Mouse (Mus musculus) heart, embryonic 11.5 days (tissue): Measurements from ENCODE around the gene Galnt12. TPM values are rescaled to one million over a fixed set of nuclear protein-coding genes. Genes with fewer than 3 reads are reported as not detected.

Experiments used
- ATAC-seq: fragments of 200-750 bp; cut with Nextera tagmentation; replicated peaks from 2 replicates; pipeline ENCODE4 v1.8.0; 2017; ENCODE audit warnings: moderate library complexity; ENCODE audit not compliant: insufficient number of reproducible peaks, low FRiP score, low TSS enrichment
- H3K27ac ChIP-seq: fragments of 300-500 bp; sonication (generic); 2 replicates; pipeline ENCODE4 v1.5.1; 2014; ENCODE audit warnings: mild to moderate bottlenecking, low read depth, low read length
- H3K27me3 ChIP-seq: fragments of 300-500 bp; sonication (generic); 2 replicates; pipeline ENCODE4 v1.6.1; 2014; ENCODE audit warnings: mild to moderate bottlenecking, low read length, mixed read lengths; ENCODE audit not compliant: control insufficient read depth, insufficient read depth
- H3K36me3 ChIP-seq: fragments of 300-500 bp; sonication (generic); 2 replicates; pipeline ENCODE4 v1.6.1; 2014; ENCODE audit warnings: mild to moderate bottlenecking, low read length, moderate library complexity, mixed read lengths; ENCODE audit not compliant: control insufficient read depth, insufficient read depth
- H3K4me1 ChIP-seq: fragments of 300-500 bp; sonication (generic); 2 replicates; pipeline ENCODE4 v1.6.1; 2014; ENCODE audit warnings: low read length; ENCODE audit not compliant: control insufficient read depth, insufficient read depth
- H3K4me2 ChIP-seq: fragments of 300-500 bp; sonication (generic); 2 replicates; pipeline ENCODE4 v1.6.1; 2014; ENCODE audit warnings: mild to moderate bottlenecking, moderate library complexity
- H3K4me3 ChIP-seq: fragments of 300-500 bp; sonication (generic); 2 replicates; pipeline ENCODE4 v1.5.1; 2014; ENCODE audit warnings: low read depth, low read length
- H3K9ac ChIP-seq: fragments of 300-500 bp; sonication (generic); 2 replicates; pipeline ENCODE4 v1.6.1; 2014; ENCODE audit warnings: mild to moderate bottlenecking, low read depth, low read length, moderate library complexity
- H3K9me3 ChIP-seq: fragments of 300-500 bp; sonication (generic); replicated peaks from 2 replicates; pipeline ENCODE4 v1.6.1; 2016; ENCODE audit warnings: low read length; ENCODE audit not compliant: control insufficient read depth
- WGBS: fragments of 180-500 bp; shearing (Covaris S2); extraction: QIAGEN DNeasy Blood & Tissue Kit; methylation state at CpG from one replicate; pipeline ENCODE4 v1.1.7; 2014; ENCODE audit not compliant: insufficient replicate concordance; 5-methylcytosine and 5-hydroxymethylcytosine counted together
- polyA plus RNA-seq: library from polyadenylated mRNA; unstranded; fragments of >200 nt; fragmentation: Nextera tagmentation; extraction: Ambion mirVana; gene quantifications from 2 replicates; pipeline ENCODE4 v1.2.1, GENCODE M21; 2014

The Galnt12 gene
- polyA plus RNA-seq: 0.89 and 1.5 TPM in 2 replicates

- Histone ChIP-seq H3K4me1 (peaks cover 4% of the 10 kb centered on the region; the same call in 1 of the 2 replicates), H3K4me3 (peak within 1 kb of the TSS; percentile 75), H3K9me3 (no peaks in the 10 kb centered on the region), H3K9ac (peak within 1 kb of the TSS; percentile 63), H3K27ac (no peak within 1 kb of the TSS), H3K4me2 (peak within 1 kb of the TSS; percentile 100), H3K27me3 (peaks cover 38% of the 10 kb centered on the region), H3K36me3 (no peaks in the 10 kb centered on the region)
- WGBS: 1% methylated on average over 72 of the region's 74 CpGs
- ATAC-seq: no peak
These were observed at the start of gene Galnt12 for GRCm38 (mm10) chr4:47091493-47092386. Gene Galnt12, plus strand, starts transcription at chr4:47091909.

- no peak overlapping the region for H3K4me3 ChIP-seq
- H3K27ac ChIP-seq: no peak overlapping the region
- H3K9ac ChIP-seq: no peak overlapping the region
- no peaks in the 10 kb centered on the region; the same call in 1 of the 2 replicates for H3K27me3 ChIP-seq
- H3K4me1 ChIP-seq: no peaks in the 10 kb centered on the region
- WGBS: 85% methylated on average over 9 of the region's 9 CpGs
- H3K36me3 ChIP-seq: no peaks in the 10 kb centered on the region
- H3K9me3 ChIP-seq: no peaks in the 10 kb centered on the region
- H3K4me2 ChIP-seq: no peak overlapping the region
- ATAC-seq: no peak
These were observed 47.8 kb upstream of the Galnt12 start for GRCm38 (mm10) chr4:47043866-47044265.

- H3K9ac ChIP-seq: no peak overlapping the region
- ATAC-seq: no peak
- H3K27ac ChIP-seq: no peak overlapping the region
- peaks cover 11% of the 10 kb centered on the region for H3K4me1 ChIP-seq
- H3K9me3 ChIP-seq: no peaks in the 10 kb centered on the region
- no peak overlapping the region for H3K4me2 ChIP-seq
- WGBS: 78% methylated on average over 6 of the region's 6 CpGs
- peaks cover 3% of the 10 kb centered on the region; the same call in 1 of the 2 replicates for H3K27me3 ChIP-seq
- no peak overlapping the region for H3K4me3 ChIP-seq
- no peaks in the 10 kb centered on the region for H3K36me3 ChIP-seq
These were observed 44.7 kb upstream of the Galnt12 start for GRCm38 (mm10) chr4:47046974-47047373.

- no peak for ATAC-seq
- Histone ChIP-seq H3K4me2 (no peak overlapping the region), H3K36me3 (no peaks in the 10 kb centered on the region), H3K4me3 (no peak overlapping the region), H3K27ac (no peak overlapping the region), H3K9me3 (no peaks in the 10 kb centered on the region), H3K9ac (no peak overlapping the region), H3K4me1 (peaks cover 11% of the 10 kb centered on the region), H3K27me3 (peaks cover 6% of the 10 kb centered on the region)
- 69% methylated on average over 4 of the region's 4 CpGs for WGBS
These were observed 43.9 kb upstream of the Galnt12 start for GRCm38 (mm10) chr4:47047765-47048164.

GRCm38 (mm10) chr4:47049216-47049615, 42.5 kb upstream of the Galnt12 start:
- Histone ChIP-seq H3K27me3 (peaks cover 7% of the 10 kb centered on the region), H3K27ac (no peak overlapping the region), H3K4me2 (no peak overlapping the region), H3K9me3 (no peaks in the 10 kb centered on the region), H3K4me3 (no peak overlapping the region), H3K36me3 (no peaks in the 10 kb centered on the region), H3K9ac (no peak overlapping the region), H3K4me1 (peaks cover 11% of the 10 kb centered on the region)
- WGBS: 86% methylated on average over 16 of the region's 16 CpGs
- no peak for ATAC-seq

GRCm38 (mm10) chr4:47050167-47050566, 41.5 kb upstream of the Galnt12 start:
- Histone ChIP-seq H3K4me1 (peaks cover 11% of the 10 kb centered on the region), H3K36me3 (no peaks in the 10 kb centered on the region), H3K4me3 (no peak overlapping the region), H3K27ac (no peak overlapping the region), H3K4me2 (no peak overlapping the region), H3K27me3 (peaks cover 7% of the 10 kb centered on the region), H3K9ac (no peak overlapping the region), H3K9me3 (no peaks in the 10 kb centered on the region)
- peak; percentile 21; the same call in 1 of the 2 replicates for ATAC-seq
- 0% methylated on average over 1 of the region's 1 CpGs for WGBS

GRCm38 (mm10) chr4:47050642-47051381, 40.9 kb upstream of the Galnt12 start:
- no peaks in the 10 kb centered on the region for H3K36me3 ChIP-seq
- no peak overlapping the region for H3K4me2 ChIP-seq
- ATAC-seq: peak; percentile 27; the same call in 1 of the 2 replicates
- peaks cover 11% of the 10 kb centered on the region for H3K4me1 ChIP-seq
- H3K9ac ChIP-seq: no peak overlapping the region
- H3K27me3 ChIP-seq: peaks cover 9% of the 10 kb centered on the region
- H3K9me3 ChIP-seq: no peaks in the 10 kb centered on the region
- WGBS: 5% methylated on average over 10 of the region's 10 CpGs
- H3K4me3 ChIP-seq: no peak overlapping the region
- no peak overlapping the region for H3K27ac ChIP-seq

- WGBS: 62% methylated on average over 9 of the region's 9 CpGs
- Histone ChIP-seq H3K27ac (no peak overlapping the region), H3K36me3 (no peaks in the 10 kb centered on the region), H3K27me3 (peaks cover 14% of the 10 kb centered on the region), H3K9me3 (no peaks in the 10 kb centered on the region), H3K9ac (no peak overlapping the region), H3K4me2 (no peak overlapping the region; the same call in 1 of the 2 replicates), H3K4me1 (peaks cover 11% of the 10 kb centered on the region), H3K4me3 (no peak overlapping the region)
- ATAC-seq: no peak
These were observed 39.8 kb upstream of the Galnt12 start for GRCm38 (mm10) chr4:47051905-47052304.
